Mouse (Mus musculus) thymus, postnatal 4 days (tissue): ENCODE results near the gene Slc26a10.
A peak's percentile ranks its signal among the peaks of the same experiment; 100 is the strongest.
"Not testable (repeated sequence)": the region's sequence is repeated elsewhere in the genome, so short reads cannot be mapped to it uniquely, and the experiment has no call there.

Experiments used
- DNase-seq: peaks from one replicate; pipeline ENCODE4 v3.0.0; 2021

Slc26a10 gene

GRCm38 (mm10) chr10:127197505-127198110 is 17.2 kb upstream of the Slc26a10 start:
- no peak for DNase-seq

DNA sequence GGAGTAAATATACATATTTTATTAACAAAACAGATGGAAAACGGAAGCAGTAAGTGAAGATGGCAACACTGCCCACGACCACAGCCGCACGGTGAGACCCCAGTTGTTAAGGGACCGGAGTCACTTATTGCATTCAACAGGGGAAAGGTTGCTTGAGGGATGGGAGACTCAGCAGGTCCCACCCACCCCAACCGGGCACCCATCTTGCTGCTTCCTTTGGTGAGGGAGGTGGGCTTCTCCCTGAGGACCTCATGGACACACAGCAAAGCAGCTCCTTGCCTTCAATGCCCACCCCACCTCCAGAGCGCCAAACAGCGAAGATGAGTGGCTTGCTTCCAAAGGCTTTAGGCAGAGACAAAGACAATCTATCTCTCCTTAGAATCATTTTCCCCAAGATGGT is 16.7 kb upstream of the Slc26a10 start:
- DNase-seq, result no peak

DNA sequence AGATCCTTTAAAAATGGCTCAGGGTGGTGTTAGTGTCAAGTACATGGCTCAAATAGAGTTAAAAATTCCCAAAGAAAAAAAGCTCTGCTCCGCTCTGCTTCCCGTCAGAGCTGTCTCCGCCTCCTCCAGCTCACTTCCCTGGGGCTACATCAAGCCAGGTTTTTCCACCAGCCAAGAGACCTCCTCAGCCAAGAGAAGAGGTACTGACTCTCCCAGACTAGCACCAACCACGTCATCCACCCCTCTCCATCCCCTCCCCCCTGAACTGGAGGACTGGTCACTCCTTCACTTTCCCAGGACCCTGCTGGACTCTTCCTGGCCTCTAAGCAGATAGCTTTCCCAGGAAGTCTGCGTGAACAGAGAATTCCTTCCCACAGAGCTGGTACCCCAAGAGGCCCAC is 15.9 kb upstream of the Slc26a10 start:
- no peak for DNase-seq

DNA sequence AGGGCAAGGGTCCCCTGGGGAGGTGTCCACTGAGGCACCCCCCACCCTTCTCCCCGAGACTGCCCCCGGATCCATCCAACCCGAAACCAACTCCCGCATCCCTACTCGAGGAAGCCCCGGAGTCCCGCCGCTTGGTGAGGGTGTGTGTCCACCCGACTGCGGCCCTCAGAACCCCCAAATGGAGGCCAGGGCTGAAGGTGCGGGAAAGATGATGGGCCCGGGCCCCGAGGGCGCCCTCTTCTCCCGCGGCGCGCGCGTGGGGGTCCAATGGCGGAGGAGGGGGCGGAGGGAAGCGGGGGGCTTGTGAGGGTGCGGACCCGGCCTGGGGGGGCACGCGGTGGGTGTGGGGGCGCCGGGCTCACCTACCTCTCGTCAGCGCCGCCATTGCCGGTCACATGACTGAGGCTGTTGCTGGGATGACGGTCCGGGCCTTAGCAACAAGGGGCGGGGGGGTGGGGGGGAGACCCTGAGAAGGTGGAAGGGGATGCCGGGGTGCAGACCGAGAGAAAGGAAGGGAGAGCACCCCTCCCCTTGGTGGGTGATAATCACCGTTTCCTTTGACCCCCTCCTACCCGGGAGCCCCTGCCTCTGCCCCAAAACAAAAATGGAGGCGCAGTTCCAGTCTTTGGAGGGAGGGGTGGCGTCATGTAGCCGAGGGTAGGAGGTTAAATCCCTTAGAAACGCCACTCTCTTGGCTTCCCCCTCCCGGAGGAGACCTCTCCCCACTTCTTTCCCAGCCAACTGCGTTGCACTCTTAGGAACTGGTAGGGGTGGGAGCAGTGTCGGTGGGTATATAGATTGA is 15.1 kb upstream of the Slc26a10 start, which contains the start of gene Dtx3:
Dtx3 (minus strand) TSS at position 401 of the 802 bp plus-strand sequence.
- DNase-seq, result peak; percentile 72

GRCm38 (mm10) chr10:127194428-127195327 is 14.2 kb upstream of the Slc26a10 start:
- DNase-seq, result peak; percentile 56

DNA sequence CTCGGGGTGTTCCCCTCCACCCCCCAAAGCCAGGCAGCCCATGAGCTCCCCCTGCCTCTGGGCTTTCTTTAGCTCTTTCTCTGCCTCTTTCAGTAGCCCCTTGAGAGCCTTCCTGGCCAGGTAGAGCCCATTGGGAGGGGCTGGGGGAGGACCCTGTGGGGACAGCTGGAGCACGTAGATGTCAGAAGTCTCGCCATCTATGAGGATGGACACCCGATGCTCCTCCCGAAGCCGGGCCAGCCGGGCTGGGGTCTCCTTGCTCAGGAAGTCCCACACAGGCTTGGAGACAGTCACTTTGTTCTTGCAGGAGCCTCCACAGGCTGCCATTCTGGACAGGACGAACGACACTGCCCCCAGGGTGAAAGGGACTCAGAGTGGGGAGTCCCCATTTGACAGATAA is 12.6 kb upstream of the Slc26a10 start:
- DNase-seq, result no peak

GRCm38 (mm10) chr10:127192057-127192328 is 11.5 kb upstream of the Slc26a10 start:
- DNase-seq, result not testable (repeated sequence)

GRCm38 (mm10) chr10:127191191-127192056 is 11.0 kb upstream of the Slc26a10 start:
- DNase-seq, result no peak

GRCm38 (mm10) chr10:127190398-127191190 is 10.1 kb upstream of the Slc26a10 start:
- no peak for DNase-seq

DNA sequence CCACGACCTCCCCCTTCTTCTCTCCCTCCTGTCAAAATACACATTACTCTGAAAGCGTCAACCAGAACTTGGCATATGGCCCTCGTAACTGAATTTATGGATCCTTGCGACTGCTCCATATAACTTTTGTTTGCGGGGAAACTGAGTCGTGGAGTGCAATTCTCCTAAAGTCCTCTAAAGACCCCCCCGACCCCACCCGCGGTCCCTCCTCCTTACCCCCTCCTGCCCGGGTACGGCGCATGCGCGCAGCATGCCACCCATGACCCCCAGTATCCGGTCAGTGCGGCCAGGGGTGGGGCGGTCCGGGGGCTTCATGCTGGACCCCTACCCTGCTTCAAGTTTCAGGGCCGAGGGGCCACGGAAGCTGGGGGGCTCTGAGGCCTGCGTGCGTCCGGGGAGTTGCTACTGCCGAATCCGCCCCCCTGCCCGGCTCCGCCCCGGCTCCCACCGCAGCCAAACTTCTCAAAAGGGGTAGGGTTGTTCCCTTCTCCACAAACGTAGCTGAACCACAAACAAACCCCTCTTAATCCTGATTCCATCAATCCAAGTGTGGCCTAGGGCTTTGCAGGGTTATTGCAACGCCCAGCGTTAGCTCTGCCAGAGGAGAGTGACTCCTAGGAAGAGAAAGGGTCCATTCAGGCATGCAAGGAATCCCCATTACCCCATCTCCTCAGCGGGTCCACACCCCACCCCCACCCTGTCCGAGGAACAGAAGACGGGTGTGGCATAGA is 9.4 kb upstream of the Slc26a10 start, which contains the start of gene Arhgef25:
Arhgef25 (minus strand) TSS at position 433 of the 731 bp plus-strand sequence.
- DNase-seq, result peak; percentile 48

GRCm38 (mm10) chr10:127189116-127189650 is 8.7 kb upstream of the Slc26a10 start:
- no peak for DNase-seq

DNA sequence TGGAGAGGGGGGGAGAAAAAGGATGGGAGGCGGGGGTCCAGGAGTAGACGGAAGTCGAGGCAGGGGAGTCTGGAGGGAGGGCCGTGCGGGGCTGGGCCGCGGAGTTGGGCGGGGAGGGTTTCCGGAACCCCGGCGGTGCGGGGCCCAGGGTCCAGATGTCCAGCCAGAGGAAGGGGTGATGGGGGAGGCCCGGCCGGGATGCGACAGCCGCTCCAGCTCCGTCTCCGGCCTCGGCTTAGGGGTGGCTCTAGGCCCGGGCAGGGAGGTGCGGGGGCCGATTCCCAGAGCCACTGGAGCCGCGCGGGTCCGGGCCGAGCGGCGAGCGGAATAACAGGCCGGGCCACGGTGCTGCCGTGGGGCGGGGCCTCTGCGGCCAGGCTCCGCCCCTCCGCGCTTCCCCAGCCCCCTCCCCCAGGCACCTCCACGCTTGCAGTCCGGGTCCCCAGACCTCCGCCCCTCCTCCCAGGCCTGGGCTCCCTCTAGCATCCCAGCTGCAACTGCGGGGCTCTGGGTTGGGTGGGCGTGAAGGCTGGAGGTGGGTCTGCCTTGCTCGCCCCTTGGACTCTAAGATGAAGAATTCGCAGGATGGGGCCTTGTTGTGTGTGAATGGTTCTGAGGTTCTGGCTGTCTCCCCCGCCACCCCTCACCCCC is 8.1 kb upstream of the Slc26a10 start:
- peak; percentile 46 for DNase-seq

DNA sequence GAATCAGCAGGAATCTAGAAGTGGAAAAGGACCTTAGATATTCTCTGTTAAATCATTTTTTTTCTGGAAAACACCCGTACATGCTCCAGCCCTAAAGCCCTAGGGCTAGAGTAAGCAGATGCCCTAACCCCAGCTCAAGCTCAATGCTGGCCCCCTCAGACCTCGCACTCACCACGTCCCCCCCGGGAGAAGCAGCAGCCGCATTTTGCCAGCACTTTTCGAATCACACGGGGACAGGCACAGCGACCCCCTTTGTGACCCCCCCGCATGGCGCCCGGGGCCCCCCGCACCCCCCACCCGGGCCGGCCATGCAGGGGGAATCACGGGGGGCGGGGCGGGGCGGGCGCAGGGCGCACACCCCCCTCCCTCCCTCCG is 7.6 kb upstream of the Slc26a10 start:
- DNase-seq, result no peak

DNA sequence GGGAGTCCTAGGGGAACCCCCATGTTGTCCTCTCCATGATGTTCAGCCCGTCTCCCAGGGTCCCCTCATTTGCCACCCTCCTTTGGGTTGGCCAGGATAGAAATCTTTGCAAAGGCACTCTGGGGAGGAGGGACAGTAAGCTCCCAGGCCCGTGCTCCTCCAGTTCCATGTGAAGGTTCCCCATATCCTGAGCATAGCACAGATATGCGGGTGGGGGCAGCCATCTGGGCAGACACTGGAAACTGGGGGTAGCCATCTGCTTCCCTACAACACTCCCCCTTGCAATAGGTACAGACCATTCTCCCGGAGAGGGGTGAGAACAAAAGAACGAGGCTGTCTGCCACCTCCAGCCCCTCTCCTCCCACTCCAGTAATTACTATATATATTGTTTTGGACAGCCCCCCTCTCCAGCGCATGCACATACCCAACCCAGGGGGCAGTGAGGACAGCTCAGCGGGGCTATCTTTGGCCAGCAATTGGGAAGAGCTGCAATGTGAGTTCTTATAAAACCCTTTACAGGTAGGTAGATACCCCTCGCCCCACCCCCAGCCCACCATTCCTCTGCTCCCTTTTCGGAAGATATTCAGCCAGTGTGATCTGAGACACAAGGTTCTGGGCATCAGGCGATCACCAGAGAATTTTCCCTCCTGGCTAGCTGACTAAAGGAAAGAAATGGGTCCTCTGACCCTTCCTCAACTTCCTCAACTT is 7.1 kb upstream of the Slc26a10 start:
- DNase-seq, result no peak

GRCm38 (mm10) chr10:127186451-127186850 is 6.0 kb upstream of the Slc26a10 start:
- no peak for DNase-seq

GRCm38 (mm10) chr10:127185506-127185905 is 5.1 kb upstream of the Slc26a10 start:
- no peak for DNase-seq

DNA sequence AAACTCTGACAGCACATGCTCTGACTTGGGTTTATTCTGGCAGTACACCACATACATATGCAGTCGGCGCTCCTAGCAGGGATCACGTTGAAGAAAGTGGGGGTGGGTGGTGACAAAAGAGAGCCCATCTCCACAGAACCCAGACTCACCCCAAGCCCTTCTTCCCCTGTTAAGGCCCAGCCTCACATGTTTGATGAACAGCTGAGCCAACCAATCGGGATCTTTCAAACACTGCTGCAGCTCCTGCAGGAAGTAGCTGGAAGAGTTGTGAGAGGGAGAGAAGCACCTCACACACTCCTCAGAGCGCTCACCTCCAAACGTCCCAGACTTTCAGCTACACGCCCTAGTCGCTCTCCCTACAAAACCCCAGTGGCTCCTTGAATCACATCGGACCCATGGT is 4.7 kb upstream of the Slc26a10 start:
- DNase-seq, result peak; percentile 58

DNA sequence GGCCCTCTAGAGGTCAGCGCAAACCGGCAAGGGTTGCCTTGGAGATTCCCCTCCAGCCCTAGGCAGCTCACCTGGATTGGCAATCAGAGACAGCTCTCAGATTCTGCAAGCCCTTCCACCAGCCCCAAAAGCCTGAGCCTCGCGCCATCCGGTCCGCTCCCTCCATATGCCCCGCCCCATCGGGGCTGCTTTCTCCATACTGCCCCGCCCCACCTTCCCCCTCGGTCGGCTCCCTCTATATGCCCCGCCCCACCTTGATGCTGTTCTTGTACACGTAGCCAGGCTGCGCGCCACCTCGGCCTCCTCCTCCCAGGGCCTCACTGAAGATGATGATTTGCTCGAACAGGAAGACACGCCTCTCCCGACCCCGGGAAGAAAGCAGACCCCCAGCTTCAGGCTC is 3.3 kb upstream of the Slc26a10 start:
- DNase-seq, result no peak

GRCm38 (mm10) chr10:127182624-127183023 is 2.2 kb upstream of the Slc26a10 start:
- no peak for DNase-seq
